Mouse (Mus musculus) macrophage (primary cell): ENCODE measurements around the gene Galm. TPM values are rescaled to one million over a fixed set of nuclear protein-coding genes. Genes with fewer than 3 reads are reported as not detected.
A peak's percentile ranks its signal among the peaks of the same experiment; 100 is the strongest.

Source experiments
- H3K27ac ChIP-seq: fragments of 350-480 bp; formaldehyde crosslinking; 2 replicates; pipeline ENCODE4 v1.9.0; 2021
- H3K36me3 ChIP-seq: fragments of 350-480 bp; formaldehyde crosslinking; 2 replicates; pipeline ENCODE4 v1.9.0; 2021; ENCODE audit errors: inconsistent target
- H3K4me3 ChIP-seq: fragments of 350-480 bp; formaldehyde crosslinking; 2 replicates; pipeline ENCODE4 v1.9.0; 2021; ENCODE audit errors: inconsistent target
- H3K79me2 ChIP-seq: fragments of 350-480 bp; formaldehyde crosslinking; 2 replicates; pipeline ENCODE4 v1.9.0; 2021; ENCODE audit errors: inconsistent target
- WGBS: methylation state at CpG from one replicate; pipeline ENCODE4 v1.1.7; 2026; ENCODE audit warnings: inconsistent platforms; ENCODE audit not compliant: missing documents; 5-methylcytosine and 5-hydroxymethylcytosine counted together
- polyA plus RNA-seq: library from polyadenylated mRNA; stranded (reverse); fragments of 250-400 nt; gene quantifications from 3 replicates; pipeline ENCODE4 v1.2.4, GENCODE M21; 2018; ENCODE audit warnings: inconsistent platforms
- total RNA-seq, 78 experiments: library from RNA; depleted of rRNA; stranded (reverse); fragments of 250-400 nt; gene quantifications; 1 replicate in 9 of 78; 2 replicates in 24 of 78; 3 replicates in 43 of 78; 4 replicates in 2 of 78; pipeline ENCODE4 v1.2.4; 2018; ENCODE audit warnings: inconsistent platforms in 56 of 78

Galm gene
- 10 to 100 TPM in 2 of 26 experiments, 1 to 10 TPM in 24; 2.2 to 15.0 (median 5.3) TPM for total RNA-seq (2018; cell fraction: chromatin; rRNA removed)
- 10 to 100 TPM; 11.6 to 23.5 (median 16.7) TPM for total RNA-seq (2018; cell fraction: cytosol; rRNA removed)
- 10 to 100 TPM in 15 of 26 experiments, 1 to 10 TPM in 11; 6.1 to 17.6 (median 10.7) TPM for total RNA-seq (2018; cell fraction: nucleus; rRNA removed)
- polyA plus RNA-seq, result 19.7 to 26.5 TPM (median 19.9 TPM) in 3 replicates

DNA sequence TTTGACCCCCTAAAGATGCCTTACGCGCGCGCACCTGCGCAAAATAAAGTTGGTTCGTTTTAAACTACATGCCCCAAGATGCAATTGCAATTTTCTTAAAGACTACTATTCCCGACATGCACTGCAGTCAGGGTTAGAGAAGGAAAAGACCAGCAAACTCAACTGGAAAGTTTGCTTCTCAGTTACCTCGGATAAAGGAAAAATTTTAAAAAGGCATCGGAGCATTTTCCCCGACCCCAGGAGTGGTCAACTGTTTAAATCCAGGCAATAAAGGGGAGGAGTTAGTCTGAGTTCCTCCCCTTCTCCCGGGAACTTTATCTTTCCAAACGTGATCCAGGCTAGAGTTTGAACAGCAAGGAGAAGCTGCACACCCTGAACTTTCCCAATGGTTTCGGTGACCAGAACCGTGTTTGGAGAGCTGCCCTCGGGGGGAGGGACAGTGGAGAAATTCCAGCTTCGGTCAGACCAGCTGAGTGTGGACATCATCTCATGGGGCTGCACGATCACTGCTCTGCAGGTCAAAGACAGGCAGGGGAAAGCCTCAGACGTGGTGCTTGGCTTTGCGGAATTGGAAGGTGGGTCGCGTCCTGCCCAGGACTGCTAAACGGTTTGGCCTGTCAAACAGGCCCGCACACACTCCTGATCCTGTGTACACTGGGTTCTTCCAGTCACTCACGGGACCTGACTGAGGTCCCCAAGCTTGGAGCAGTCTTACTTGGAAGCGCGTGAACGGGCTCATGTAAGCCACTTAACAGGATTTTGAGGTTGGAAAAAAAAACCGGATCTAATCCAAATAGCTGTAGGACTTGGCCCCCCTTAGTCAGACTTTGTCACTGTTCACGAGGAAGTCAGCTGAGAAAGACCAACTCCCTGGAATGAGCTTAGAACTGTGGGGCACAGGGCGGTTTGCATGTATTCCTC, at the start of gene Galm:
Gene Galm, plus strand, starts transcription at position 141 of the 921 bp plus-strand sequence.
- 3% methylated on average over 30 of the region's 30 CpGs for WGBS

DNA sequence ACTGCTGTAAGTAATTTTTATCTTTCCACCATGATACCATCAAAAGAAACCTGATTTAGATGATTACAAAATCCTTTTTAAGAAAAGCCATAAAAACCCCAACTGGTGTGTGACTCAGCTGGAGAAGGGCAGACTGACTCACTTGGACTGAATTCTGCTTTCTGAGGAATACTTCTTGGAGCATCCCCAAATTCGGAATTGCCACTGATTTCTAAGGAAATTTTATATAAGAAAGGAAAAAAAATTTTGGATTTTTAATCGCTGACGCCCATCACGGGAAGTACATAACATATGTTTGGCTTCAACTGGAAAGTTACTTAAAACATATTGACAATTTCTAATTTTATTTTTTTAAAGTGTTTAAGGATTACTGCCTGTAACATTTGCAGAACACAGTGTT, 48.5 kb upstream of the Galm start:
- no peaks in the 10 kb centered on the region for H3K36me3 ChIP-seq
- 90% methylated on average over 4 of the region's 4 CpGs for WGBS

More for the DNA sequence above, at the start of gene Galm:
- H3K79me2 ChIP-seq, result peaks cover 8% of the 10 kb centered on the region; the same call in 1 of the 2 replicates
- peak within 1 kb of the TSS; percentile 44 for H3K4me3 ChIP-seq
- no peaks in the 10 kb centered on the region for H3K36me3 ChIP-seq
- H3K27ac ChIP-seq, result peak within 1 kb of the TSS; percentile 98

DNA sequence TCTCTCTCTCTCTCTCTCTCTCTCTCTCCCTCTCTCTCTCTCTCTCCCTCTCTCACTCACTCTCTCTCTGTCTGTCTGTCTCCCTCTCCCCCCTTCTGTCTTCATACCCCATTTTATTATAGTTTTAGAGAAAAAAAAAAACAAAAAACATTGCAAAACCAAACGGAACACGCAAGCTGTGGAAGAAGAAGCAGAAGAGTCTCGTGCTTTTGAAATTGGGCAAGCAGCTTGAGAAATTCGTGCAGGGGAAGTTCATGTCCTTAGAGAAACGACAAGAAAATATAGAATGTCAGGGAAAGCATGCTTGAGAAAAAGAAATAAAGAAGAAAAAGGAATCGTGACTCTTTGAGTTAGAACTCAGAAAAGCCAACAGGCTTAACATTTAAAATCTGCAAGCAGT, 44.0 kb upstream of the Galm start:
- 25% methylated on average over 6 of the region's 6 CpGs for WGBS
- Histone ChIP-seq H3K4me3 (no peak overlapping the region), H3K36me3 (no peaks in the 10 kb centered on the region), H3K79me2 (no peaks in the 10 kb centered on the region), H3K27ac (peak overlapping the region; percentile 74)

More for the DNA sequence above, 48.5 kb upstream of the Galm start:
- Histone ChIP-seq H3K27ac (no peak overlapping the region), H3K4me3 (no peak overlapping the region), H3K79me2 (no peaks in the 10 kb centered on the region)

DNA sequence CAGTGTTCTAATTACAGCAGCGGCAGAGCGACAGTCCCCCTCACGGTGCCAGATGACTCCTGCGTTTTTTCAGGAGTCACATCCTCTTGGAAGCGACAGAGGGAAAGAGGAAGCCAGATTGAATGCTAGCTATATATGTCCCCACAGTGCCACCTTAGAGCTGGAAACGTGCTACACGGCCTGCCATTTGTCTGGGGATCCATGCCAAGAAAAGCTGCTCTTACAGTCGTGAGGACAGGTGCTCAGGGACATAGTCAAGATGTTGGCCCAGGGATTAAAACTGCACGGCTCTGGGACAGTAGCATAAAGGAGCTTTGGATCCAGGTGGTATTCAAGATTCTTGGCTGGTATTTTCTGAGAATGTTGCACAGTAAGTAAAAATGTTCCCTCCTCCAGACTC, 42.8 kb upstream of the Galm start:
- H3K27ac ChIP-seq, result no peak overlapping the region
- no peaks in the 10 kb centered on the region for H3K36me3 ChIP-seq
- WGBS, result 65% methylated on average over 9 of the region's 9 CpGs
- H3K79me2 ChIP-seq, result no peaks in the 10 kb centered on the region
- H3K4me3 ChIP-seq, result no peak overlapping the region

DNA sequence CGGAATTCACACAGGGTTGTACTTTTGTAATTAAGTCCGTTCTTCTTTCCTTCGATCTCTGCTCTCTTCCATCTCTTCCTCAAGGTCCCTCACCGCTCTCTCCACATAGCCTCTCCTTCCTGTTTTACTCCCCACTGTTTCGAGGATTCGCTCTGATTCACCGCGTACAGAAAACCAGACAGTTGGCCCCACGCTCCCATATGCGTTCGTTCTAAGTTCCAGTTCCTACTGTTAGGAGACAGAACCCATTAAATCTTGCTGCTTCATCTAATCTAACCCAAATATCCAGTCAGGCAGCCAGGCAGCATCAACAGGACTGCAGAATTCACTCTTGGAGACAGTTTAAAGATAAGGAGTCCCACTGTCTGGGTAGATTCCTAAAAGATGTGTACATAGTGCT, 40.7 kb upstream of the Galm start:
- Histone ChIP-seq H3K36me3 (no peaks in the 10 kb centered on the region), H3K27ac (no peak overlapping the region), H3K4me3 (no peak overlapping the region), H3K79me2 (no peaks in the 10 kb centered on the region)
- 84% methylated on average over 11 of the region's 11 CpGs for WGBS

DNA sequence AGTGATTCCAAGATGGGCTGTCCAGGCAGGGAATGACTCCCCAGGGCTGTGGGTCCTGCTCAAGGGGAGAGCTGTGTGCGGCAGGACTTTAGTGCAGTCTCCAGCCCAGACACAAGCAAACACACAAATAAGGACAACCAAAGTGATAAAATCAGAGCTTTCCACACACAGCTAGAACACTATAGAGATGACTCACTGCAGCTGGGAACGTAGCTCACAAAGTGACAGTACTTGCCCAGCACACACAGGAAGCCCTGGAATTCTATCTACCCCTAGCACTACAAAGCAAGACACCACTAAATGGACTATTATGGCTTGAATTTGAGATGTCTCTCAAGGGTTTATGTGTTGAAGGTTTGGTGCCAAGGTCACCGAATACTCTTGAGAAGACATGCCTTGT, 39.1 kb upstream of the Galm start:
- no peaks in the 10 kb centered on the region for H3K79me2 ChIP-seq
- 97% methylated on average over 3 of the region's 3 CpGs for WGBS
- no peak overlapping the region for H3K27ac ChIP-seq
- H3K4me3 ChIP-seq, result no peak overlapping the region
- no peaks in the 10 kb centered on the region for H3K36me3 ChIP-seq

DNA sequence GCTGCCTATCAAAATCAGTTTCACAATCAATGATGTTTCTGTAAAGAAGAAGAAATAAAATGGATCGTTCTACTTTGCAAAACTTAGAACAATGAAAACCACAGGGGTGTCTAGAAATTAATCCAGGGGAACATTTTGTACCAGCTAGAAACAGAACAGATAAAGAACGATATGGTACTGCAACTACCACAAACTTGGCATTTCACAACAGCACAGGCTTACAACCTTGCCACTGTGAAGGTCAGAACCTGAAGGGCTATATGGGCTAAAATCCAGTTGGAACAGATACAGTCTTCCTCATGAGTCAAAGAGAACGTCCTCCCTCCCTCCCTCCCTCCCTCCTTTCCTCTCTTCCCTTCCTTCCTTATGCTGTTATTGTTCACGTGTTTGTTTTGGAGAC, 36.7 kb upstream of the Galm start:
- Histone ChIP-seq H3K79me2 (no peaks in the 10 kb centered on the region), H3K27ac (no peak overlapping the region), H3K36me3 (no peaks in the 10 kb centered on the region), H3K4me3 (no peak overlapping the region)
- 71% methylated on average over 4 of the region's 4 CpGs for WGBS

DNA sequence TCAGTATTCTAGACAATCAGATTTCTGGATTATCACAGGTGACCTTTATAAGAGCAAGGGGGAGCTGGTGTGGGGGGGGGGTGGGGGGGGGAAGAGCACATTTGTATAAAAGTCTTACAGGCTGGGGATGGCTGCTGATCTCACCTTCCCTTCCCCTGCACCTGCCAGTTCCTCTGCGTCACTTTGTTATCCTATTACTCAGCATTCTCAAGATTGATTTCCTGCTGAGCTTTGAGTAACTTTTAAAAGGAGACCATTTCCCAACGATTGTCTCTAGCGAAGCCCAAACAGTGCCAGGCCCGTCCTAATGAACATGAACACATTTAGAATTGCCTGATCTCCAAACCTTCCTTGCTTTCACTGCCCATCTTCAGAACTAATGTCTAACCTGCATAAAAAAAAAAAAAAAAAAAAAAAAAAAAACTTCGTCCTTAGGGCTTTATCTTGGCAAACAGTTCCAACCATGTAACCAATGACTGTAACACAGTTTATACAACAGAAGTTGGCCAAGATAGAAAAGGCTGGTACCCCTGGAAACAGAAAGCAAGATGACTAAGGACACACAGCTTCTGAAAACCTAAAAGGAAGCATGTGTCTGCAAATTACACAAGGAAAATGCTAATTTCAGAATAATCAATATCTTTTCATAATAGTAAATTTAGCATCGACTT, 35.3 kb upstream of the Galm start:
- Histone ChIP-seq H3K79me2 (no peaks in the 10 kb centered on the region), H3K27ac (no peak overlapping the region), H3K36me3 (no peaks in the 10 kb centered on the region), H3K4me3 (no peak overlapping the region)
- WGBS, result 50% methylated on average over 6 of the region's 6 CpGs

DNA sequence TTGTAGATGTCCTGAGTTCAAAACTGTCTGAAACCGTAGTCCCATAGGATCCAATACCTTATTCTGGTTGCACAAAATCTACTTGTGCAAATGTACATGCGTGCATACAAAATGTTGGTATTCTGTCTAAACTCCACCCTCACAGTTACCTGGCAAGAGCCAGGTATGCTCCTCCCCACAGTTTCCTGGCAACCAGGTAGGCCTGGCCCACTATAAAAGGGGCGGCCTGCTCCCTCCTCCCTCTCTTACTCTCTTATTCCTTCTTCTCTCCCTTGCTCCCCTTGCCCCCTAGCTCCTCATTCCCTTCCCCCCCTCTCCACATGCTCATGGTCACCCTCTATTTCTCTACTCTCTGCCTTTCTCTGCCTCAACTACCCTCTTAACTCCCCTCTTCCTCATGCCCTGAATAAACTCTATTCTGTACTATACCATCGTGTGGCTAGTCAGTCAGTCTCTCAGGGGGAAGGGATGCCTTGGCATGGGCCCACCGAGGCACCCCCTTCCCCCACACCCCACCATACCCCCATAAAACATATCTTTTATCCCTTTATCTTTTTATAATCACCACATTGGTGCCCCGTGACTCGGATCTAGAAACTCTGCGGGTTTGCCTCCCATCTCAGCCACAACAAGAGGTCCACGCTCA, 31.9 kb upstream of the Galm start:
- Histone ChIP-seq H3K4me3 (no peak overlapping the region), H3K79me2 (no peaks in the 10 kb centered on the region), H3K27ac (no peak overlapping the region), H3K36me3 (no peaks in the 10 kb centered on the region)
- 80% methylated on average over 8 of the region's 9 CpGs for WGBS

DNA sequence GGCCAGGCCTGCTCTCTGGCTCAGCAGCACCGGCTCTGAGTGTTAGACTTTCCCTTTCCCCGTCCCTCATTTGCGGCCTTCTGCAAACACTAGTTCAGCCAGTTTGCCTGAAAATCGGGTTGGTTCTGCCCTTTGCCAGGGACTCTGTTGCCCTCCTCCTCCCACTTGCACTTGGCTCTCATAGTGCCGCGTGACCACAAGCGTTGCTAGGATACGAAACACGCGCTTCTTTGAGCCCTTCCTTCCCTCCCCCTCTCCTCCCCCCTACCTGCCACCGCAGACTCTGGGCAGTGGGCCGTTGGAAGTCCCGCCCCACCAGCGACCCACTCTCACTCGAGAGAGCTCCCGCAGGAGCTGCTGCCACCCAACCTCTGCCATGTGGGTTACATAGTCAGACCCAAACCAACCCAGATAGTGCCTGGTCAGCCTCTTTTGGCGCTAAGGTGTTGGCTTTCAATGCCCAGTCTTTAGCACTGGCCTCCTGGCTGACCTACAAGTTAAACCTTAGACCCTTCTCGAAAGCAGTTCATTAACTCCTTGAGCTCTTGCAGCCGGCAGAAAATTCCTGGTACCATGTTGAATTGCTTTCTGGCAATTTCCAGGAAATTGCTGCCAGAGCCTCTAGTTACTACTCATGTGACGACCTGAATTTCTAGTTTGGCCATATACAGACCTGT, 31.1 kb upstream of the Galm start:
- Histone ChIP-seq H3K79me2 (no peaks in the 10 kb centered on the region), H3K36me3 (no peaks in the 10 kb centered on the region), H3K27ac (no peak overlapping the region), H3K4me3 (no peak overlapping the region)
- WGBS, result 33% methylated on average over 19 of the region's 20 CpGs

DNA sequence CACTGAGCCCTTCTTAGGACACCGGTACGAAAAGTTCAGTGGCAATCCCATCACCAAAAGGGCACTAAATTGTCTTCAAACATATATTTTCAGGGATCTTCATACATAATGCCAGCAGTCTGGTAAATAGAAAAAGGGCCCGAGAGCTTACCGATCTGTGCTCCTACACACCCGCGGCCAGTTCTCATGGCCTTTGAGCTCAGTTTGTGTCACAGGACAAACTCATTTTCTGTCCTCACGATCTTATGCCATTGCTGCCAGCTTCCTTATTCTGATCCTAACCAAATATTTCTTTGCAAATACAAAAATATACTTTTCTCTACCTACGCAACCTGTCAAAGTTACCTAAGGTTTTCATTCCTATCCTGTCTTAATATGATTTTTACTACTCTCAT, 30.6 kb upstream of the Galm start:
- H3K79me2 ChIP-seq, result no peaks in the 10 kb centered on the region
- 82% methylated on average over 8 of the region's 8 CpGs for WGBS
- no peaks in the 10 kb centered on the region for H3K36me3 ChIP-seq
- no peak overlapping the region for H3K27ac ChIP-seq
- no peak overlapping the region for H3K4me3 ChIP-seq

DNA sequence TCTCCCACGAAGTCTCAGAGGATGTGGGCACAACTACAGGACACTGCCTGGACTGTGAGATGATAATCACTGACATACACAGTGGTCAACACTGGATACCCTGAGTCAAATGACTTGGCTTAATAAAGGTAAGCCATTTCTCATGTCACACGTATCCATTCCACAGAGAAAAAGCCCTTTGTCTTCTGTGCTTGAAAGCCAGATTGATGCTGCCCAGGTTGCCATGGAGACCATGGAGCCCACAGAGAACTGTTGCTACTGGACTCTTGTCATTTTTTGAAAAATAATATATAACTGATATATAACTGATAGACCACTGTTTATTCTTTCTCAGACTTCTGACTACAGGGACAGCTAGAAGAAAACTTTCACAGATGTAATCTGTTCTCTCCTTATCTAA, 30.1 kb upstream of the Galm start:
- no peaks in the 10 kb centered on the region for H3K36me3 ChIP-seq
- no peak overlapping the region for H3K27ac ChIP-seq
- H3K4me3 ChIP-seq, result no peak overlapping the region
- WGBS, result 75% methylated on average over 2 of the region's 2 CpGs
- no peaks in the 10 kb centered on the region for H3K79me2 ChIP-seq

DNA sequence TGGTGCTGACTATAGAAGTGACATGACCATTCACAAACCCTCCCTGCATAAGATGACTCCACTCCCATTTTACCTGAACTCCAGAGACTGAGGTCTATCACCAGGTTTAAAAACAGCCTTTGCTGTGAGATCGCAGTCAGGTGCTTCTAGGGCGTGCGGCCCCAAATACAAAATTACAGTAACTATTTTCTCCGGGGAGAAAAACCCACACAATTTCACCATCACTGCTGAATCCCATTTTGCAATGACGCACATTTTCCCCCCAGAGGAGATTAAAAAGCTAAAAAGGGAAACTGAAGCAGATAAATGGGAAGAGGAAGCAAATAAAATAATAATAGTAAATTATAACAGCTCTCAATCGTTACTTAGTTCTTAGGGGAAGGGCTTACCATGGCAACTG, 27.4 kb upstream of the Galm start:
- no peak overlapping the region for H3K4me3 ChIP-seq
- no peaks in the 10 kb centered on the region for H3K36me3 ChIP-seq
- 9% methylated on average over 6 of the region's 6 CpGs for WGBS
- 0 out of 2 replicates have a peak overlapping the region, but pooled peaks have one; percentile 4 for H3K27ac ChIP-seq
- no peaks in the 10 kb centered on the region for H3K79me2 ChIP-seq

DNA sequence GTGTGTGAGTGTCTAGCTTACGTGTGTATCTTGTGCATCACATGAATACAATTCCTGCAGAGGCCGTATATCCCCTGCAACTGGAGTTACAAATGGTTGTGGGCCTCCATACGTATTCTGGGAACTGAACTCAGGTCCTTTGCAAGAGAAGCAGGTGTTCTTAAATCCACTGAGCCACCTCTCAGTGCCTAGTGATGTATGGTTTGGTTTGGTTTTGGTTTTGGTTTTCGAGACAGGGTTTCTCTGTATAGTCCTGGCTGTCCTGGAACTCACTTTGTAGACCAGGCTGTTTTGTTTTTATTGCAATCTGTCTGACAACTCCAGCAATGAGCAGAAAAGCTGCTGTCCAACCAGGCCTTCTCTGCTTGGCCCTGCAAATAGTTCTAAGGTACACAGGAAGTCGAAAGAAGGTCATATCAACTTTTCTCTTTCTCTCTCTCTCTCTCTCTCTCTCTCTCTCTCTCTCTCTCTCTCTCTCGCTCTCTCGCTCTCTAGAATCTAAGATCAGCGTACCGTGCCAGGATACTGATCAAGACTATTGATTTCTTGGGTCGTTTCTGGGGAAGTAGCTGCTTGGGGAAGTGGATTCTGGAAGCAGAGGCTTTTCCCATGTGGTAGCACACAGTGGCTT, 21.8 kb upstream of the Galm start:
- no peaks in the 10 kb centered on the region for H3K36me3 ChIP-seq
- no peak overlapping the region for H3K4me3 ChIP-seq
- 80% methylated on average over 9 of the region's 10 CpGs for WGBS
- H3K27ac ChIP-seq, result no peak overlapping the region
- H3K79me2 ChIP-seq, result no peaks in the 10 kb centered on the region
